Mouse (Mus musculus): ENCODE measurements at regions not wholly inside any gene's neighbourhood (a gene's known extent, or its start where the extent isn't known, plus 50 kb on each side); places are given as distances from the start of the nearest gene placed in this dataset.
"Not testable (repeated sequence)": the region's sequence is repeated elsewhere in the genome, so short reads cannot be mapped to it uniquely, and the experiment has no call there.

GRCm38 (mm10) chr3:83517914-83518635 is 248.0 kb upstream of the Sfrp2 start:
- Histone ChIP-seq H3K9me3 (ENCODE audit: control insufficient read depth) (no peaks in the 10 kb centered on the region), H3K4me3 (ENCODE audit: low read depth, low read length) (no peak overlapping the region), H3K36me3 (ENCODE audit: control insufficient read depth, insufficient read depth) (no peaks in the 10 kb centered on the region), H3K9ac (ENCODE audit: low read depth, low read length) (no peak overlapping the region), H3K4me1 (replicated peaks; ENCODE audit: control insufficient read depth, insufficient read depth, low read length) (no peaks in the 10 kb centered on the region), H3K27ac (ENCODE audit: low read depth, low read length) (no peak overlapping the region), H3K4me2 (replicated peaks; ENCODE audit: low read depth) (no peak overlapping the region), H3K27me3 (replicated peaks; ENCODE audit: control insufficient read depth, insufficient read depth, low read length) (no peaks in the 10 kb centered on the region)
- TF ChIP-seq CTCF (IDR thresholded peaks at IDR 0.05; ENCODE audit: low read depth): no peak
- no peak for ATAC-seq
- 77% methylated on average over 6 of the region's 6 CpGs for WGBS

- no peak for TF ChIP-seq CTCF (IDR thresholded peaks at IDR 0.05; ENCODE audit: low read depth)
- 70% methylated on average over 4 of the region's 4 CpGs for WGBS
- no peak overlapping the region for H3K4me3 ChIP-seq (ENCODE audit: low read depth, low read length)
- H3K4me1 ChIP-seq (replicated peaks; ENCODE audit: control insufficient read depth, insufficient read depth, low read length): no peaks in the 10 kb centered on the region
- H3K4me2 ChIP-seq (replicated peaks; ENCODE audit: low read depth): no peak overlapping the region
- no peak overlapping the region for H3K27ac ChIP-seq (ENCODE audit: low read depth, low read length)
- ATAC-seq: no peak
- H3K9ac ChIP-seq (ENCODE audit: low read depth, low read length): no peak overlapping the region
- no peaks in the 10 kb centered on the region for H3K9me3 ChIP-seq (ENCODE audit: control insufficient read depth)
- no peaks in the 10 kb centered on the region for H3K27me3 ChIP-seq (replicated peaks; ENCODE audit: control insufficient read depth, insufficient read depth, low read length)
- no peaks in the 10 kb centered on the region for H3K36me3 ChIP-seq (ENCODE audit: control insufficient read depth, insufficient read depth)
These were observed 235.8 kb upstream of the Sfrp2 start for GRCm38 (mm10) chr3:83530243-83530847.

- H3K27ac ChIP-seq (ENCODE audit: low read depth, low read length); ATAC-seq; H3K4me3 ChIP-seq (ENCODE audit: low read depth, low read length); H3K9ac ChIP-seq (ENCODE audit: low read depth, low read length); H3K4me1 ChIP-seq (replicated peaks; ENCODE audit: control insufficient read depth, insufficient read depth, low read length); H3K9me3 ChIP-seq (ENCODE audit: control insufficient read depth); H3K36me3 ChIP-seq (ENCODE audit: control insufficient read depth, insufficient read depth); H3K4me2 ChIP-seq (replicated peaks; ENCODE audit: low read depth); H3K27me3 ChIP-seq (replicated peaks; ENCODE audit: control insufficient read depth, insufficient read depth, low read length): not testable (repeated sequence)
- 45% methylated on average over 5 of the region's 5 CpGs for WGBS
These were observed 229.5 kb upstream of the Sfrp2 start for GRCm38 (mm10) chr3:83536624-83537023.

- Histone ChIP-seq H3K9me3 (ENCODE audit: control insufficient read depth) (no peaks in the 10 kb centered on the region), H3K27me3 (replicated peaks; ENCODE audit: control insufficient read depth, insufficient read depth, low read length) (no peaks in the 10 kb centered on the region), H3K4me2 (replicated peaks; ENCODE audit: low read depth) (no peak overlapping the region), H3K4me1 (replicated peaks; ENCODE audit: control insufficient read depth, insufficient read depth, low read length) (no peaks in the 10 kb centered on the region), H3K36me3 (ENCODE audit: control insufficient read depth, insufficient read depth) (no peaks in the 10 kb centered on the region), H3K27ac (ENCODE audit: low read depth, low read length) (no peak overlapping the region), H3K9ac (ENCODE audit: low read depth, low read length) (no peak overlapping the region), H3K4me3 (ENCODE audit: low read depth, low read length) (no peak overlapping the region)
- TF ChIP-seq CTCF (IDR thresholded peaks at IDR 0.05; ENCODE audit: low read depth): no peak
- no peak for ATAC-seq
- 29% methylated on average over 4 of the region's 4 CpGs for WGBS
These were observed 228.9 kb upstream of the Sfrp2 start for GRCm38 (mm10) chr3:83537231-83537630.

- H3K9ac ChIP-seq (ENCODE audit: low read depth, low read length): no peak overlapping the region
- no peak for ATAC-seq
- no peak for TF ChIP-seq CTCF (IDR thresholded peaks at IDR 0.05; ENCODE audit: low read depth)
- no peaks in the 10 kb centered on the region for H3K27me3 ChIP-seq (replicated peaks; ENCODE audit: control insufficient read depth, insufficient read depth, low read length)
- H3K27ac ChIP-seq (ENCODE audit: low read depth, low read length): no peak overlapping the region
- no peaks in the 10 kb centered on the region for H3K36me3 ChIP-seq (ENCODE audit: control insufficient read depth, insufficient read depth)
- H3K4me2 ChIP-seq (replicated peaks; ENCODE audit: low read depth): no peak overlapping the region
- no peak overlapping the region for H3K4me3 ChIP-seq (ENCODE audit: low read depth, low read length)
- no peaks in the 10 kb centered on the region for H3K9me3 ChIP-seq (ENCODE audit: control insufficient read depth)
- 58% methylated on average over 7 of the region's 7 CpGs for WGBS
- no peaks in the 10 kb centered on the region for H3K4me1 ChIP-seq (replicated peaks; ENCODE audit: control insufficient read depth, insufficient read depth, low read length)
These were observed 228.4 kb upstream of the Sfrp2 start for GRCm38 (mm10) chr3:83537711-83538110.

GRCm38 (mm10) chr3:83538898-83539297 is 227.2 kb upstream of the Sfrp2 start:
- H3K9ac ChIP-seq (ENCODE audit: low read depth, low read length): no peak overlapping the region
- no peak overlapping the region for H3K4me2 ChIP-seq (replicated peaks; ENCODE audit: low read depth)
- 53% methylated on average over 2 of the region's 2 CpGs for WGBS
- TF ChIP-seq CTCF (IDR thresholded peaks at IDR 0.05; ENCODE audit: low read depth): no peak
- H3K4me3 ChIP-seq (ENCODE audit: low read depth, low read length): no peak overlapping the region
- H3K9me3 ChIP-seq (ENCODE audit: control insufficient read depth): no peaks in the 10 kb centered on the region
- no peak for ATAC-seq
- no peaks in the 10 kb centered on the region for H3K27me3 ChIP-seq (replicated peaks; ENCODE audit: control insufficient read depth, insufficient read depth, low read length)
- H3K36me3 ChIP-seq (ENCODE audit: control insufficient read depth, insufficient read depth): no peaks in the 10 kb centered on the region
- H3K4me1 ChIP-seq (replicated peaks; ENCODE audit: control insufficient read depth, insufficient read depth, low read length): no peaks in the 10 kb centered on the region
- H3K27ac ChIP-seq (ENCODE audit: low read depth, low read length): no peak overlapping the region
